Mouse (Mus musculus) MEL (cell line): ENCODE results near the gene Sec22b. TPM values are rescaled to one million over a fixed set of nuclear protein-coding genes. Genes with fewer than 3 reads are reported as not detected.

ENCODE experiments used
- DNase-seq: peaks from one replicate; pipeline ENCODE4 v3.0.0; 2011; ENCODE audit warnings: low read depth, low spot score
- H3K27ac ChIP-seq: 2 replicates; pipeline ENCODE4 v1.5.1; 2012; ENCODE audit warnings: low read depth, mild to moderate bottlenecking, control low read depth, low read length, moderate library complexity; ENCODE audit not compliant: control insufficient read depth
- H3K27me3 ChIP-seq, 2 experiments: fragments of 150-350 bp in 1 of 2; sonication (generic) in 1 of 2; 2 replicates each; pipeline ENCODE4 v1.6.1; 2012; ENCODE audit warnings: low read length in 2 of 2, mild to moderate bottlenecking in 2 of 2, improper control_type of control experiment in 1 of 2, moderate library complexity in 1 of 2; ENCODE audit not compliant: insufficient read depth in 2 of 2, control insufficient read depth in 1 of 2
- H3K36me3 ChIP-seq, 2 experiments: 2 replicates each; pipeline ENCODE4 v1.6.1; 2012 to 2014; ENCODE audit warnings: low read length in 2 of 2, improper control_type of control experiment in 1 of 2, inconsistent platforms in 1 of 2, mild to moderate bottlenecking in 1 of 2; ENCODE audit not compliant: insufficient read depth in 2 of 2, control insufficient read depth in 1 of 2
- H3K4me1 ChIP-seq, 2 experiments: fragments of 150-350 bp in 1 of 2; sonication (generic) in 1 of 2; 2 replicates each; pipeline ENCODE4 v1.6.1; 2012; ENCODE audit warnings: low read length in 2 of 2, improper control_type of control experiment in 1 of 2, mild to moderate bottlenecking in 1 of 2; ENCODE audit not compliant: insufficient read depth in 2 of 2, control insufficient read depth in 1 of 2
- H3K4me3 ChIP-seq, 2 experiments: fragments of 150-350 bp in 1 of 2; sonication (generic) in 1 of 2; 2 replicates each; pipeline ENCODE4 v1.5.1; 2012; ENCODE audit warnings: low read depth in 2 of 2, low read length in 2 of 2, mild to moderate bottlenecking in 2 of 2, moderate library complexity in 2 of 2, control low read depth in 1 of 2, improper control_type of control experiment in 1 of 2; ENCODE audit not compliant: control insufficient read depth in 1 of 2, insufficient read depth in 1 of 2
- H3K79me2 ChIP-seq: 2 replicates; pipeline ENCODE4 v1.6.1; 2012; ENCODE audit warnings: mild to moderate bottlenecking, low read length, moderate library complexity; ENCODE audit not compliant: control insufficient read depth, poor library complexity, insufficient read depth
- H3K9ac ChIP-seq: 2 replicates; pipeline ENCODE4 v1.6.1; 2012; ENCODE audit warnings: low read depth, mild to moderate bottlenecking, control low read depth, low read length, moderate library complexity; ENCODE audit not compliant: control insufficient read depth, poor library complexity, severe bottlenecking
- H3K9me3 ChIP-seq: fragments of 150-350 bp; sonication (generic); replicated peaks from 2 replicates; pipeline ENCODE4 v1.6.1; 2012; ENCODE audit warnings: mild to moderate bottlenecking, low read length, improper control_type of control experiment, moderate library complexity; ENCODE audit not compliant: insufficient read depth
- BHLHE40 ChIP-seq: IDR thresholded peaks from 2 replicates; pipeline ENCODE4 v1.6.1; 2012; ENCODE audit warnings: low read depth, mild to moderate bottlenecking, inconsistent platforms, low read length, improper control_type of control experiment, borderline replicate concordance
- CHD1 ChIP-seq: IDR thresholded peaks from 2 replicates; pipeline ENCODE4 v1.6.1; 2012; ENCODE audit warnings: low read depth, mild to moderate bottlenecking, inconsistent platforms, low read length, improper control_type of control experiment
- CHD2 ChIP-seq: IDR thresholded peaks from 2 replicates; pipeline ENCODE4 v1.6.1; 2011; ENCODE audit warnings: low read length, improper control_type of control experiment
- CTCF ChIP-seq, 3 experiments: IDR thresholded peaks in 2 of 3; conservative IDR thresholded peaks in 1 of 3; 2 replicates each; pipeline ENCODE4 v1.5.1; 2011 to 2012; ENCODE audit warnings: low read length in 3 of 3, low read depth in 2 of 3, mild to moderate bottlenecking in 2 of 3, improper control_type of control experiment in 1 of 3, inconsistent platforms in 1 of 3, mixed read lengths in 1 of 3, moderate library complexity in 1 of 3; ENCODE audit not compliant: control insufficient read depth in 1 of 3, insufficient read depth in 1 of 3, poor library complexity in 1 of 3, severe bottlenecking in 1 of 3
- ELF1 ChIP-seq: IDR thresholded peaks from 2 replicates; pipeline ENCODE4 v1.6.1; 2014; ENCODE audit warnings: low read depth, mild to moderate bottlenecking, inconsistent platforms, low read length, improper control_type of control experiment, moderate library complexity
- EP300 ChIP-seq, 2 experiments: IDR thresholded peaks; 2 replicates each; pipeline ENCODE4 v1.6.1; 2011; ENCODE audit warnings: improper control_type of control experiment in 2 of 2, low read length in 2 of 2, low read depth in 1 of 2, mild to moderate bottlenecking in 1 of 2
- ETS1 ChIP-seq: IDR thresholded peaks from 2 replicates; pipeline ENCODE4 v1.6.1; 2012; ENCODE audit warnings: low read depth, mild to moderate bottlenecking, inconsistent platforms, low read length, improper control_type of control experiment, moderate library complexity
- GATA1 ChIP-seq: IDR thresholded peaks from 2 replicates; pipeline ENCODE4 v1.6.1; 2011; ENCODE audit warnings: low read depth, low read length, improper control_type of control experiment
- HCFC1 ChIP-seq: IDR thresholded peaks from 2 replicates; pipeline ENCODE4 v1.6.1; 2012; ENCODE audit warnings: low read depth, mild to moderate bottlenecking, inconsistent platforms, low read length, improper control_type of control experiment, moderate library complexity
- JUND ChIP-seq: IDR thresholded peaks from 2 replicates; pipeline ENCODE4 v1.6.1; 2011; ENCODE audit warnings: low read depth, mild to moderate bottlenecking, improper control_type of control experiment, low read length
- KAT2A ChIP-seq: conservative IDR thresholded peaks from 2 replicates; pipeline ENCODE4 v1.6.1; 2012; ENCODE audit warnings: low read depth, low read length, improper control_type of control experiment, inconsistent platforms
- MAFK ChIP-seq: IDR thresholded peaks from 2 replicates; pipeline ENCODE4 v1.6.1; 2011; ENCODE audit warnings: low read depth, mild to moderate bottlenecking, low read length, improper control_type of control experiment, borderline replicate concordance
- MAX ChIP-seq: IDR thresholded peaks from 2 replicates; pipeline ENCODE4 v1.6.1; 2011; ENCODE audit warnings: low read length, improper control_type of control experiment
- MAZ ChIP-seq: IDR thresholded peaks from 2 replicates; pipeline ENCODE4 v1.6.1; 2012; ENCODE audit warnings: low read depth, mild to moderate bottlenecking, inconsistent platforms, low read length, improper control_type of control experiment
- MXI1 ChIP-seq: IDR thresholded peaks from 2 replicates; pipeline ENCODE4 v1.6.1; 2011; ENCODE audit warnings: mild to moderate bottlenecking, low read depth, low read length, improper control_type of control experiment
- MYB ChIP-seq: IDR thresholded peaks from 2 replicates; pipeline ENCODE4 v1.6.1; 2011; ENCODE audit warnings: mild to moderate bottlenecking, low read depth, low read length, improper control_type of control experiment
- MYC ChIP-seq: IDR thresholded peaks from 2 replicates; pipeline ENCODE4 v1.6.1; 2011; ENCODE audit warnings: low read depth, mild to moderate bottlenecking, low read length, improper control_type of control experiment, moderate library complexity
- NELFE ChIP-seq: IDR thresholded peaks from 2 replicates; pipeline ENCODE4 v1.6.1; 2011; ENCODE audit warnings: low read depth, low read length, improper control_type of control experiment
- POLR2A ChIP-seq, 2 experiments: IDR thresholded peaks; 2 replicates each; pipeline ENCODE4 v1.6.1; 2011 to 2012; ENCODE audit warnings: low read length in 2 of 2, mild to moderate bottlenecking in 2 of 2, control low read depth in 1 of 2, improper control_type of control experiment in 1 of 2, low read depth in 1 of 2, moderate library complexity in 1 of 2; ENCODE audit not compliant: control insufficient read depth in 1 of 2, insufficient read depth in 1 of 2, poor library complexity in 1 of 2
- RCOR1 ChIP-seq: IDR thresholded peaks from 2 replicates; pipeline ENCODE4 v1.6.1; 2012; ENCODE audit warnings: low read depth, mild to moderate bottlenecking, inconsistent platforms, low read length, improper control_type of control experiment
- SIN3A ChIP-seq: IDR thresholded peaks from 2 replicates; pipeline ENCODE4 v1.6.1; 2012; ENCODE audit warnings: low read length, improper control_type of control experiment, inconsistent platforms
- TAL1 ChIP-seq: IDR thresholded peaks from 2 replicates; pipeline ENCODE4 v1.6.1; 2012; ENCODE audit warnings: mild to moderate bottlenecking, inconsistent platforms, low read length, moderate library complexity, mixed read lengths
- TBP ChIP-seq: IDR thresholded peaks from 2 replicates; pipeline ENCODE4 v1.8.0; 2011; ENCODE audit warnings: low read depth, low read length, improper control_type of control experiment
- TCF12 ChIP-seq: IDR thresholded peaks from 2 replicates; pipeline ENCODE4 v1.6.1; 2014; ENCODE audit warnings: low read depth, mild to moderate bottlenecking, inconsistent platforms, low read length, improper control_type of control experiment, moderate library complexity
- UBTF ChIP-seq: IDR thresholded peaks from 2 replicates; pipeline ENCODE4 v1.6.1; 2012; ENCODE audit warnings: low read depth, mild to moderate bottlenecking, inconsistent platforms, low read length, improper control_type of control experiment, moderate library complexity, borderline replicate concordance; ENCODE audit not compliant: insufficient read depth
- ZC3H11A ChIP-seq: IDR thresholded peaks from 2 replicates; pipeline ENCODE4 v1.6.1; 2012; ENCODE audit warnings: low read depth, mild to moderate bottlenecking, inconsistent platforms, low read length, improper control_type of control experiment
- ZKSCAN1 ChIP-seq: IDR thresholded peaks from 2 replicates; pipeline ENCODE4 v1.6.1; 2012; ENCODE audit warnings: low read depth, mild to moderate bottlenecking, inconsistent platforms, low read length, improper control_type of control experiment, moderate library complexity
- ZMIZ1 ChIP-seq: IDR thresholded peaks from 2 replicates; pipeline ENCODE4 v1.6.1; 2012; ENCODE audit warnings: low read depth, mild to moderate bottlenecking, inconsistent platforms, low read length, improper control_type of control experiment, moderate library complexity
- ZNF384 ChIP-seq: IDR thresholded peaks from 2 replicates; pipeline ENCODE4 v1.6.1; 2012; ENCODE audit warnings: low read depth, mild to moderate bottlenecking, inconsistent platforms, low read length, improper control_type of control experiment
- polyA plus RNA-seq, 2 experiments: library from polyadenylated mRNA; stranded (reverse) in 1 of 2; unstranded in 1 of 2; fragments of >175 nt in 1 of 2; fragments of >200 nt in 1 of 2; gene quantifications; 2 replicates each; pipeline versions ENCODE4 v1.2.1 to v1.2.4; 2012; ENCODE audit warnings: low replicate concordance in 2 of 2, low read depth in 1 of 2; ENCODE audit not compliant: insufficient read length in 2 of 2, insufficient read depth in 1 of 2, missing spikeins in 1 of 2
- total RNA-seq: library from RNA; depleted of rRNA; stranded (reverse); fragments of 300-350 nt; gene quantifications from 2 replicates; pipeline ENCODE4 v1.2.3, GENCODE M21; 2012

Gene Sec22b
- total and polyA plus RNA-seq, 3 experiments, result 36.8 to 43.3 TPM; not detected in 1

DNA sequence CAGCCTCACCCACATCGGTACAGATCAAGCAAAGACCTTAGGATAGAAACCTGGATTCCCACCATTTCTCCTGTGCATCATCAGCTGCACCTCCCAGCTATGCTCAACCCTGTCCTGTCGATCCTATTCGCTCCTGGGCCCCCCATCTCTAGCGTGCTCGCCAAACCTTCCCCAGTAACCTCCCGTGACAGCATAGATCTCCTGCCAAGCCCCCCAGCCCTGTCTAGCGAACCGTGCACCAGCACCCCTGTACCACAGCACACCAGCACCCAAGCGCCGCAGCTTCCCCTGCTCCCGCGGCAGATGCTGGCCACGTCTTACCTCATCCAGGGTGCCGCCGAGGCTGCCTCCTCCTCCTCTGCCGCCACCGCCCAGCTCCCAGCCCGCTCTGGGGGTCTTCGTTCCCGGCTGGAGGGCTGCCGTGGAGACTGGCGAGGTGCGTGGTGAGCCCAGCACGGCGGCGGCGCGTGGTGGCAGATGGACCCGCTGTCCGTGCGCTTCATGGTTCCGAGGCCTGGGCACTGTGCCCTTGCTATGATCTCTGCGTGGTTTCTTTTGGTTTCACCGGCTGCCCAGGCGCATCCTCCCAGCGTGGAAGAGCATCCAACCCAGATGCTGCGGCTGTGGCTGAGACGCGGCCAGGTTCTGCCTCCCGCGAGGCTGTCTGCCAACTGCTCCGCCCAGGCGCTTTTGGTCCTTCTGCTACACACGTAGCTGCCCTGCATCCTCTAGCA is 12.7 kb upstream of the Sec22b start, which contains the start of gene Pde4dip:
Gene Pde4dip, minus strand, starts transcription at position 540 of the 734 bp plus-strand sequence.
- H3K79me2 ChIP-seq, result no peaks in the 10 kb centered on the region
- H3K4me1 ChIP-seq, result no peaks in the 10 kb centered on the region
- TF ChIP-seq ETS1 (no peak), POLR2A (IDR thresholded peaks at IDR 0.05; ENCODE audit: control insufficient read depth in 1 of 2, insufficient read depth in 1 of 2, low read depth in 1 of 2, low read length in 2 of 2, poor library complexity in 1 of 2) (no peak), MAX (no peak), SIN3A (no peak), CHD1 (no peak), ZC3H11A (no peak), TAL1 (no peak), CTCF (IDR thresholded peaks at IDR 0.05 in 2 of 3, conservative IDR thresholded peaks at IDR 0.05 in 1 of 3; ENCODE audit: control insufficient read depth in 1 of 3, insufficient read depth in 1 of 3, low read depth in 2 of 3, low read length in 3 of 3, poor library complexity in 1 of 3, severe bottlenecking in 1 of 3) (no peak), ZMIZ1 (no peak), HCFC1 (no peak), ZKSCAN1 (no peak), MYC (no peak), MXI1 (no peak), GATA1 (no peak), MAFK (no peak), RCOR1 (no peak), ZNF384 (no peak), UBTF (no peak)
- H3K4me3 ChIP-seq, result no peak within 1 kb of the TSS
- H3K36me3 ChIP-seq, result no peaks in the 10 kb centered on the region
- H3K9ac ChIP-seq, result no peak within 1 kb of the TSS
- no peaks in the 10 kb centered on the region for H3K9me3 ChIP-seq
- DNase-seq, result no peak
- no peak within 1 kb of the TSS for H3K27ac ChIP-seq
- peaks cover 7 to 11% of the 10 kb centered on the region in 2 experiments for H3K27me3 ChIP-seq

DNA sequence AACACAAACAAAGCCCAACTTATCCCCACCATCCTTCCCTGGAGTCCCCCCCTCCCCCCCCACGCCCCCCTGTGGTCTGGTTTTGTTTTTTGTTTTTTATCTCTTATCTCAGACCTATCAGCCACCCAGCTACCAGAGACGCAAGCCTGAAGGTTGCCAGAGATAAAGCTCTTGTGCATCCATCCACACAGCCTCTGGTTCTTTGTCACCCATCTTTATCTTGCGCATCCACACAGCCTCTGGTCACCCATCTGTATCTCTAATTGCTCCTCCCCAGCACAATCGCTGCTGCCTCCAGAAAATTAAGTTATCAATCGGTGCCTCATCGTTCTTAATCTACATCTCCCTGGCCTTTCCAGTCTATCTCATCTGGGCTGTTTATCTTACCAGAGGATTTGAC is 10.8 kb upstream of the Sec22b start:
- no peak overlapping the region for H3K4me3 ChIP-seq
- H3K79me2 ChIP-seq, result no peaks in the 10 kb centered on the region
- no peaks in the 10 kb centered on the region for H3K4me1 ChIP-seq
- H3K27me3 ChIP-seq, result peaks cover 6 to 7% of the 10 kb centered on the region in 2 experiments; a peak in 3 of 4 replicates
- H3K36me3 ChIP-seq, result no peaks in the 10 kb centered on the region
- H3K9ac ChIP-seq, result no peak overlapping the region
- no peaks in the 10 kb centered on the region for H3K9me3 ChIP-seq
- peak; percentile 47 for DNase-seq
- no peak overlapping the region for H3K27ac ChIP-seq
- TF ChIP-seq EP300 (IDR thresholded peaks at IDR 0.05; ENCODE audit: low read depth in 1 of 2, low read length in 2 of 2), result peak in 1 of 2 experiments; percentile 54; a peak in 2 of 4 replicates
- TF ChIP-seq MYC, result no peak
- no peak for TF ChIP-seq TBP
- no peak for TF ChIP-seq ZC3H11A
- no peak for TF ChIP-seq CHD2
- no peak for TF ChIP-seq ELF1
- no peak for TF ChIP-seq KAT2A
- no peak for TF ChIP-seq MAZ
- TF ChIP-seq GATA1, result peak; percentile 72
- no peak for TF ChIP-seq SIN3A
- TF ChIP-seq BHLHE40, result no peak
- no peak for TF ChIP-seq JUND
- TF ChIP-seq MAX, result no peak
- peak; percentile 50 for TF ChIP-seq TAL1
- peak; percentile 57; the same call in 1 of the 2 replicates for TF ChIP-seq TCF12
- TF ChIP-seq ETS1, result no peak
- TF ChIP-seq MYB, result no peak
- TF ChIP-seq CHD1, result no peak
- TF ChIP-seq ZMIZ1, result no peak
- no peak for TF ChIP-seq RCOR1
- no peak for TF ChIP-seq CTCF (IDR thresholded peaks at IDR 0.05 in 2 of 3, conservative IDR thresholded peaks at IDR 0.05 in 1 of 3; ENCODE audit: control insufficient read depth in 1 of 3, insufficient read depth in 1 of 3, low read depth in 2 of 3, low read length in 3 of 3, poor library complexity in 1 of 3, severe bottlenecking in 1 of 3)
- no peak for TF ChIP-seq HCFC1
- TF ChIP-seq NELFE, result no peak
